Mouse (Mus musculus): ENCODE measurements at regions not wholly inside any gene's neighbourhood (a gene's known extent, or its start where the extent isn't known, plus 50 kb on each side); places are given as distances from the start of the nearest gene placed in this dataset.

DNA sequence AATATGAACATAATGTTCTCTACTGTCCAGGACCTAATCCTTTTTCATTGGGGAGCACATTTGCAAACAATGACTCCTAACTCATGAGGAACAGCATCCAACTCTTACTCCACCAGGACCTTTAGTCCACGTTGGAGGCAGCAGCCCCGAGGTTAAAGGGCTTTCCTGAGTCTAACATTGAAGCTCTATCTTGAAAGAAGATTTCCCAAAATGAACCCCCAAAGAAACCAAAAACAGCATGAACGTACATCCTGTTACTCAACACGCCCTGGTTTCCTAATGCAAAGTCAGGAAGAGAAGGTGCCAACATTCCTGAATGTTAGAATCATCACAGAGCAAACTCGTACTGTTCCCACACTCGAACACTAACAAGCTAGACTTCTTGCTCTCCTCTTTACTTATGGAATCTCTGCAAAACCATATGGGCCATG is 685.5 kb upstream of the A1bg start:
- TF ChIP-seq CTCF (conservative IDR thresholded peaks at IDR 0.05; ENCODE audit: low read length), result no peak
- no peak for TF ChIP-seq NANOG (IDR thresholded peaks at IDR 0.05; ENCODE audit: borderline replicate concordance, low read length)
